Mouse (Mus musculus) 416B (cell line): ENCODE measurements around the gene Vars.
A peak's percentile ranks its signal among the peaks of the same experiment; 100 is the strongest.
"Not testable (repeated sequence)": the region's sequence is repeated elsewhere in the genome, so short reads cannot be mapped to it uniquely, and the experiment has no call there.

Experiments
- DNase-seq: peaks from one replicate; pipeline ENCODE4 v3.0.0; 2011; ENCODE audit warnings: low read depth

Gene Vars

GRCm38 (mm10) chr17:35000717-35001451 lies at the start of gene Vars:
Vars (plus strand) TSS chr17:35000987.
- DNase-seq, result peak; percentile 95

- peak; percentile 46 for DNase-seq
Measured at GRCm38 (mm10) chr17:34951636-34952377, 49.0 kb upstream of the Vars start.

- DNase-seq, result peak; percentile 95
Measured at GRCm38 (mm10) chr17:34952378-34953040, 48.3 kb upstream of the Vars start.

- DNase-seq, result peak; percentile 71
Measured at GRCm38 (mm10) chr17:34953258-34953657, 47.5 kb upstream of the Vars start.

GRCm38 (mm10) chr17:34953904-34954303 lies 46.9 kb upstream of the Vars start:
- DNase-seq, result no peak

- no peak for DNase-seq
Measured at GRCm38 (mm10) chr17:34954831-34955230, 46.0 kb upstream of the Vars start.

- DNase-seq, result no peak
Measured at GRCm38 (mm10) chr17:34955884-34956283, 44.9 kb upstream of the Vars start.

GRCm38 (mm10) chr17:34956340-34956739 lies 44.4 kb upstream of the Vars start:
- DNase-seq, result peak; percentile 80

GRCm38 (mm10) chr17:34957291-34957690 lies 43.5 kb upstream of the Vars start:
- not testable (repeated sequence) for DNase-seq

GRCm38 (mm10) chr17:34957966-34958365 lies 42.8 kb upstream of the Vars start:
- not testable (repeated sequence) for DNase-seq

GRCm38 (mm10) chr17:34958734-34959129 lies 42.1 kb upstream of the Vars start:
- DNase-seq, result not testable (repeated sequence)

GRCm38 (mm10) chr17:34959130-34959778 lies 41.5 kb upstream of the Vars start, which contains the start of gene Hspa1b:
Hspa1b (minus strand) TSS chr17:34959238.
- DNase-seq, result not testable (repeated sequence)

- no peak for DNase-seq
Measured at GRCm38 (mm10) chr17:34959881-34960515, 40.8 kb upstream of the Vars start.

GRCm38 (mm10) chr17:34960702-34961493 lies 39.9 kb upstream of the Vars start:
- DNase-seq, result peak; percentile 25

GRCm38 (mm10) chr17:34962125-34962524 lies 38.7 kb upstream of the Vars start:
- peak; percentile 53 for DNase-seq

GRCm38 (mm10) chr17:34962841-34963240 lies 37.9 kb upstream of the Vars start:
- DNase-seq, result no peak

GRCm38 (mm10) chr17:34964640-34965049 lies 36.1 kb upstream of the Vars start:
- DNase-seq, result no peak

GRCm38 (mm10) chr17:34965627-34966026 lies 35.2 kb upstream of the Vars start:
- DNase-seq, result peak; percentile 56

- DNase-seq, result not testable (repeated sequence)
Measured at GRCm38 (mm10) chr17:34969822-34970221, 31.0 kb upstream of the Vars start, which contains the start of gene Gm20481. Gm20481 (plus strand) TSS chr17:34969912.

- not testable (repeated sequence) for DNase-seq
Measured at GRCm38 (mm10) chr17:34970850-34971249, 29.9 kb upstream of the Vars start.

GRCm38 (mm10) chr17:34971694-34972068 lies 29.1 kb upstream of the Vars start:
- not testable (repeated sequence) for DNase-seq
